Comparison of ENCODE assay signal across 12 mouse cellular contexts in genomic region chr7:101868241-101869162, GRCm38 (mm10). TPM values are rescaled to one million over a fixed set of nuclear protein-coding genes. Genes with fewer than 3 reads are reported as not detected.
DNase-seq lines count a peak whose midpoint lies in the region; ATAC-seq and TF ChIP-seq lines count a peak whose summit lies in the region.
"Had no signal": no experiment of that assay in that cellular context is flagged by ENCODE, and none has a peak within 500 bp of the region (broad histone marks: within the 10 kb centered on the region; RNA-seq: fewer than 3 reads in every experiment).

No protein-coding gene starts in this region.

- H3K27ac ChIP-seq in hindbrain, postnatal 0 days = peak overlapping the region; percentile 9; the same call in 1 of the 2 replicates
- no peak overlapping the region for H3K27ac ChIP-seq in hindbrain, embryonic 12.5 days
- H3K27ac ChIP-seq in heart, embryonic 13.5 days (replicated peaks) = peak overlapping the region; percentile 43
- peak overlapping the region; percentile 70 for H3K27ac ChIP-seq in kidney, postnatal 0 days
- H3K27ac ChIP-seq: hindbrain, embryonic 15.5 days; liver, embryonic 13.5 days; neural tube, embryonic 12.5 days had no signal

- no peak for ATAC-seq in hindbrain, postnatal 0 days
- ATAC-seq in hindbrain, embryonic 12.5 days (ENCODE audit: low FRiP score) = no peak
- no peak for ATAC-seq in heart, embryonic 13.5 days (ENCODE audit: extremely low read depth, insufficient number of reproducible peaks, low FRiP score, low TSS enrichment)
- peak; percentile 60 for ATAC-seq in kidney, postnatal 0 days (replicated peaks; ENCODE audit: low FRiP score, low read depth)
- no peak for ATAC-seq in activated CD4-positive, CD25-positive, alpha-beta regulatory T cell, adult 4 months

- no peaks in the 10 kb centered on the region for H3K36me3 ChIP-seq in hindbrain, postnatal 0 days (ENCODE audit: insufficient read depth, low read length)
- no peaks in the 10 kb centered on the region for H3K36me3 ChIP-seq in hindbrain, embryonic 12.5 days
- H3K36me3 ChIP-seq in heart, embryonic 13.5 days = no peaks in the 10 kb centered on the region
- no peaks in the 10 kb centered on the region for H3K36me3 ChIP-seq in kidney, postnatal 0 days (ENCODE audit: insufficient read depth, low read length)
- H3K36me3 ChIP-seq: G1E; hindbrain, embryonic 15.5 days; liver, embryonic 13.5 days; neural tube, embryonic 12.5 days had no signal

- no peaks in the 10 kb centered on the region for H3K4me1 ChIP-seq in hindbrain, postnatal 0 days (ENCODE audit: insufficient read depth, low read length)
- H3K4me1 ChIP-seq in hindbrain, embryonic 12.5 days = no peaks in the 10 kb centered on the region
- peaks cover 47% of the 10 kb centered on the region for H3K4me1 ChIP-seq in heart, embryonic 13.5 days
- peaks cover 12% of the 10 kb centered on the region; the same call in 1 of the 2 replicates for H3K4me1 ChIP-seq in kidney, postnatal 0 days (replicated peaks; ENCODE audit: insufficient read depth, low read length)
- H3K4me1 ChIP-seq: hindbrain, embryonic 15.5 days; neural tube, embryonic 12.5 days had no signal

- H3K4me3 ChIP-seq in hindbrain, postnatal 0 days (ENCODE audit: low read length) = no peak overlapping the region
- H3K4me3 ChIP-seq in hindbrain, embryonic 12.5 days = no peak overlapping the region
- no peak overlapping the region for H3K4me3 ChIP-seq in heart, embryonic 13.5 days
- no peak overlapping the region for H3K4me3 ChIP-seq in kidney, postnatal 0 days (replicated peaks; ENCODE audit: low read depth, low read length)
- H3K4me3 ChIP-seq: hindbrain, embryonic 15.5 days; liver, embryonic 13.5 days; neural tube, embryonic 12.5 days had no signal

- WGBS in hindbrain, postnatal 0 days = 43% methylated on average over 13 of the region's 13 CpGs
- WGBS in hindbrain, embryonic 12.5 days = 62% methylated on average over 13 of the region's 13 CpGs
- WGBS in heart, embryonic 13.5 days = 58% methylated on average over 13 of the region's 13 CpGs
- WGBS in kidney, postnatal 0 days = 34% methylated on average over 13 of the region's 13 CpGs

- peak; percentile 20 for DNase-seq in hindbrain, postnatal 0 days (ENCODE audit: low spot score)
- DNase-seq in kidney, postnatal 0 days (ENCODE audit: low spot score) = peak; percentile 84
- DNase-seq in retina, embryonic 14.5 days (ENCODE audit: low spot score) = peak; percentile 46
- no peak for DNase-seq in layer of hippocampus, adult 11-12 months (ENCODE audit: low spot score)
- DNase-seq in frontal cortex, postnatal 25 days (ENCODE audit: low spot score in 2 of 2) = no peak
- DNase-seq: liver, embryonic 13.5 days had no signal

- H3K27me3 ChIP-seq in hindbrain, postnatal 0 days (ENCODE audit: insufficient read depth, low read length) = no peaks in the 10 kb centered on the region
- H3K27me3 ChIP-seq in hindbrain, embryonic 12.5 days = no peaks in the 10 kb centered on the region
- H3K27me3 ChIP-seq in heart, embryonic 13.5 days (replicated peaks) = no peaks in the 10 kb centered on the region
- no peaks in the 10 kb centered on the region for H3K27me3 ChIP-seq in kidney, postnatal 0 days (ENCODE audit: insufficient read depth, low read length)
- H3K27me3 ChIP-seq: hindbrain, embryonic 15.5 days; liver, embryonic 13.5 days; neural tube, embryonic 12.5 days had no signal

- TF ChIP-seq CTCF in hindbrain, postnatal 0 days (IDR thresholded peaks at IDR 0.05; ENCODE audit: low read depth) = no peak
- TF ChIP-seq CTCF in kidney, postnatal 0 days (IDR thresholded peaks at IDR 0.05; ENCODE audit: low read depth) = no peak

- no peak overlapping the region for H3K9ac ChIP-seq in hindbrain, postnatal 0 days (replicated peaks; ENCODE audit: low read length)
- no peak overlapping the region for H3K9ac ChIP-seq in hindbrain, embryonic 12.5 days
- no peak overlapping the region for H3K9ac ChIP-seq in heart, embryonic 13.5 days
- no peak overlapping the region for H3K9ac ChIP-seq in kidney, postnatal 0 days (ENCODE audit: low read depth, low read length)
- H3K9ac ChIP-seq: hindbrain, embryonic 15.5 days; liver, embryonic 13.5 days; neural tube, embryonic 12.5 days had no signal

- no peaks in the 10 kb centered on the region for H3K9me3 ChIP-seq in hindbrain, postnatal 0 days (ENCODE audit: low read length)
- H3K9me3 ChIP-seq in hindbrain, embryonic 12.5 days (replicated peaks) = no peaks in the 10 kb centered on the region
- no peaks in the 10 kb centered on the region for H3K9me3 ChIP-seq in heart, embryonic 13.5 days
- H3K9me3 ChIP-seq in kidney, postnatal 0 days (replicated peaks; ENCODE audit: low read length) = no peaks in the 10 kb centered on the region
- H3K9me3 ChIP-seq: G1E; hindbrain, embryonic 15.5 days; liver, embryonic 13.5 days; neural tube, embryonic 12.5 days had no signal

- no peak overlapping the region for H3K4me2 ChIP-seq in hindbrain, postnatal 0 days (ENCODE audit: low read depth, low read length)
- no peak overlapping the region for H3K4me2 ChIP-seq in hindbrain, embryonic 12.5 days (replicated peaks)
- no peak overlapping the region for H3K4me2 ChIP-seq in heart, embryonic 13.5 days
- peak overlapping the region; percentile 11 for H3K4me2 ChIP-seq in kidney, postnatal 0 days (ENCODE audit: low read length)
- H3K4me2 ChIP-seq: hindbrain, embryonic 15.5 days; liver, embryonic 13.5 days; neural tube, embryonic 12.5 days had no signal

RNA-seq across cellular contexts. Expression of gene Folr1, which starts 2.1 kb away (rescaled TPM):
- total RNA-seq in hindbrain, postnatal 0 days (2014; rRNA removed) = 19.3 and 28.8 TPM in 2 replicates
- polyA plus RNA-seq in hindbrain, postnatal 0 days (2015; fragmentation: Nextera tagmentation; extraction: Ambion mirVana) = 78.5 and 93.8 TPM in 2 replicates
- 11.5 and 12.7 TPM in 2 replicates for polyA plus RNA-seq in hindbrain, embryonic 12.5 days (2016; fragmentation: Nextera tagmentation; extraction: Ambion mirVana)
- 4.7 and 6.4 TPM in 2 replicates for polyA plus RNA-seq in heart, embryonic 13.5 days (2015; fragmentation: Nextera tagmentation; extraction: Ambion mirVana)
- 164 and 166 TPM in 2 replicates for polyA plus RNA-seq in kidney, postnatal 0 days (2015; fragmentation: Nextera tagmentation; extraction: Ambion mirVana)
- not detected for polyA plus RNA-seq in activated CD4-positive, CD25-positive, alpha-beta regulatory T cell, adult 4 months (2017; shearing (Covaris generic))
- polyA plus RNA-seq: G1E had no signal

RNA-seq across cellular contexts. Expression of gene Anapc15, which starts 5.0 kb away (rescaled TPM):
- total RNA-seq in hindbrain, postnatal 0 days (2014; rRNA removed) = 49.3 and 59.8 TPM in 2 replicates
- 65.1 and 67.3 TPM in 2 replicates for polyA plus RNA-seq in hindbrain, postnatal 0 days (2015; fragmentation: Nextera tagmentation; extraction: Ambion mirVana)
- 74.9 and 86.7 TPM in 2 replicates for polyA plus RNA-seq in hindbrain, embryonic 12.5 days (2016; fragmentation: Nextera tagmentation; extraction: Ambion mirVana)
- 61.7 and 64.4 TPM in 2 replicates for polyA plus RNA-seq in heart, embryonic 13.5 days (2015; fragmentation: Nextera tagmentation; extraction: Ambion mirVana)
- polyA plus RNA-seq in kidney, postnatal 0 days (2015; fragmentation: Nextera tagmentation; extraction: Ambion mirVana) = 47.2 and 50.2 TPM in 2 replicates
- polyA plus RNA-seq in activated CD4-positive, CD25-positive, alpha-beta regulatory T cell, adult 4 months (2017; shearing (Covaris generic)) = 10 to 100 TPM; 47.2 to 61.9 TPM

RNA-seq across cellular contexts. Expression of gene Folr2, which starts 11.5 kb away (rescaled TPM):
- 1.8 and 7.1 TPM in 2 replicates for total RNA-seq in hindbrain, postnatal 0 days (2014; rRNA removed)
- 2.2 and 2.3 TPM in 2 replicates for polyA plus RNA-seq in hindbrain, postnatal 0 days (2015; fragmentation: Nextera tagmentation; extraction: Ambion mirVana)
- 1.7 and 1.9 TPM in 2 replicates for polyA plus RNA-seq in hindbrain, embryonic 12.5 days (2016; fragmentation: Nextera tagmentation; extraction: Ambion mirVana)
- 1.6 and 1.8 TPM in 2 replicates for polyA plus RNA-seq in heart, embryonic 13.5 days (2015; fragmentation: Nextera tagmentation; extraction: Ambion mirVana)
- polyA plus RNA-seq in kidney, postnatal 0 days (2015; fragmentation: Nextera tagmentation; extraction: Ambion mirVana) = 1.1 and 1.4 TPM in 2 replicates
- not detected for polyA plus RNA-seq in activated CD4-positive, CD25-positive, alpha-beta regulatory T cell, adult 4 months (2017; shearing (Covaris generic))
- total RNA-seq: G1E had no signal
- polyA plus RNA-seq: G1E had no signal

RNA-seq across cellular contexts. Expression of gene Inppl1, which starts 30.5 kb away (rescaled TPM):
- total RNA-seq in hindbrain, postnatal 0 days (2014; rRNA removed) = 28.2 and 30.0 TPM in 2 replicates
- polyA plus RNA-seq in hindbrain, postnatal 0 days (2015; fragmentation: Nextera tagmentation; extraction: Ambion mirVana) = 10.3 and 14.3 TPM in 2 replicates
- 38.6 and 41.9 TPM in 2 replicates for polyA plus RNA-seq in hindbrain, embryonic 12.5 days (2016; fragmentation: Nextera tagmentation; extraction: Ambion mirVana)
- polyA plus RNA-seq in heart, embryonic 13.5 days (2015; fragmentation: Nextera tagmentation; extraction: Ambion mirVana) = 44.9 and 56.3 TPM in 2 replicates
- polyA plus RNA-seq in kidney, postnatal 0 days (2015; fragmentation: Nextera tagmentation; extraction: Ambion mirVana) = 34.5 and 35.6 TPM in 2 replicates
- polyA plus RNA-seq in activated CD4-positive, CD25-positive, alpha-beta regulatory T cell, adult 4 months (2017; shearing (Covaris generic)) = 1 to 10 TPM; 1.5 to 2.6 TPM

RNA-seq across cellular contexts. Expression of gene Lamtor1, which starts 37.2 kb away (rescaled TPM):
- total RNA-seq in hindbrain, postnatal 0 days (2014; rRNA removed) = 130 and 156 TPM in 2 replicates
- 167 and 181 TPM in 2 replicates for polyA plus RNA-seq in hindbrain, postnatal 0 days (2015; fragmentation: Nextera tagmentation; extraction: Ambion mirVana)
- 129 and 130 TPM in 2 replicates for polyA plus RNA-seq in hindbrain, embryonic 12.5 days (2016; fragmentation: Nextera tagmentation; extraction: Ambion mirVana)
- polyA plus RNA-seq in heart, embryonic 13.5 days (2015; fragmentation: Nextera tagmentation; extraction: Ambion mirVana) = 140 and 155 TPM in 2 replicates
- 164 and 165 TPM in 2 replicates for polyA plus RNA-seq in kidney, postnatal 0 days (2015; fragmentation: Nextera tagmentation; extraction: Ambion mirVana)
- 100 to 1,000 TPM; 127 to 131 TPM for polyA plus RNA-seq in activated CD4-positive, CD25-positive, alpha-beta regulatory T cell, adult 4 months (2017; shearing (Covaris generic))

Comparison
In these comparisons a context has a peak if more than half of its experiments do, and no peak if none do; other contexts are left out.
1. DNase-seq: peak in hindbrain, postnatal 0 days (single experiment), kidney, postnatal 0 days (single experiment) and retina, embryonic 14.5 days (single experiment); none in layer of hippocampus, adult 11-12 months (single experiment) and frontal cortex, postnatal 25 days (0 of 2).